Mouse (Mus musculus): Measurements from ENCODE around the gene Dusp10. TPM values are rescaled to one million over a fixed set of nuclear protein-coding genes. Genes with fewer than 3 reads are reported as not detected.
A peak's percentile ranks its signal among the peaks of the same experiment; 100 is the strongest.

The Dusp10 gene
- 6.8 and 11.2 TPM in 2 replicates for total RNA-seq (2017)

- ATAC-seq (replicated peaks in 1 of 2; ENCODE audit: insufficient read depth in 1 of 2, low FRiP score in 2 of 2, low TSS enrichment in 1 of 2, low read depth in 1 of 2, poor library complexity in 2 of 2, severe bottlenecking in 2 of 2): no peak
Measured at GRCm38 (mm10) chr1:184013106-184013505, at the start of gene Dusp10. Gene Dusp10, plus strand, starts transcription at chr1:184013302.

- ATAC-seq (replicated peaks in 1 of 2; ENCODE audit: insufficient read depth in 1 of 2, low FRiP score in 2 of 2, low TSS enrichment in 1 of 2, low read depth in 1 of 2, poor library complexity in 2 of 2, severe bottlenecking in 2 of 2): no peak
Measured at GRCm38 (mm10) chr1:183965341-183965740, 47.8 kb upstream of the Dusp10 start.

GRCm38 (mm10) chr1:183969265-183969664 lies 43.8 kb upstream of the Dusp10 start:
- no peak for ATAC-seq (replicated peaks in 1 of 2; ENCODE audit: insufficient read depth in 1 of 2, low FRiP score in 2 of 2, low TSS enrichment in 1 of 2, low read depth in 1 of 2, poor library complexity in 2 of 2, severe bottlenecking in 2 of 2)

- ATAC-seq (replicated peaks in 1 of 2; ENCODE audit: insufficient read depth in 1 of 2, low FRiP score in 2 of 2, low TSS enrichment in 1 of 2, low read depth in 1 of 2, poor library complexity in 2 of 2, severe bottlenecking in 2 of 2): peak; percentile 76 to 82
Measured at GRCm38 (mm10) chr1:183979814-183980243, 33.3 kb upstream of the Dusp10 start.

GRCm38 (mm10) chr1:183982108-183982507 lies 31.0 kb upstream of the Dusp10 start:
- ATAC-seq (replicated peaks in 1 of 2; ENCODE audit: insufficient read depth in 1 of 2, low FRiP score in 2 of 2, low TSS enrichment in 1 of 2, low read depth in 1 of 2, poor library complexity in 2 of 2, severe bottlenecking in 2 of 2): no peak

GRCm38 (mm10) chr1:183987711-183988245 lies 25.3 kb upstream of the Dusp10 start:
- no peak for ATAC-seq (replicated peaks in 1 of 2; ENCODE audit: insufficient read depth in 1 of 2, low FRiP score in 2 of 2, low TSS enrichment in 1 of 2, low read depth in 1 of 2, poor library complexity in 2 of 2, severe bottlenecking in 2 of 2)

- no peak for ATAC-seq (replicated peaks in 1 of 2; ENCODE audit: insufficient read depth in 1 of 2, low FRiP score in 2 of 2, low TSS enrichment in 1 of 2, low read depth in 1 of 2, poor library complexity in 2 of 2, severe bottlenecking in 2 of 2)
Measured at GRCm38 (mm10) chr1:183991921-183992320, 21.2 kb upstream of the Dusp10 start.

GRCm38 (mm10) chr1:183997207-183997606 lies 15.9 kb upstream of the Dusp10 start:
- no peak for ATAC-seq (replicated peaks in 1 of 2; ENCODE audit: insufficient read depth in 1 of 2, low FRiP score in 2 of 2, low TSS enrichment in 1 of 2, low read depth in 1 of 2, poor library complexity in 2 of 2, severe bottlenecking in 2 of 2)

GRCm38 (mm10) chr1:184002470-184002869 lies 10.6 kb upstream of the Dusp10 start:
- no peak for ATAC-seq (replicated peaks in 1 of 2; ENCODE audit: insufficient read depth in 1 of 2, low FRiP score in 2 of 2, low TSS enrichment in 1 of 2, low read depth in 1 of 2, poor library complexity in 2 of 2, severe bottlenecking in 2 of 2)

GRCm38 (mm10) chr1:184004311-184004710 lies 8.8 kb upstream of the Dusp10 start:
- ATAC-seq (replicated peaks in 1 of 2; ENCODE audit: insufficient read depth in 1 of 2, low FRiP score in 2 of 2, low TSS enrichment in 1 of 2, low read depth in 1 of 2, poor library complexity in 2 of 2, severe bottlenecking in 2 of 2): no peak

- peak; percentile 96 for ATAC-seq (replicated peaks in 1 of 2; ENCODE audit: insufficient read depth in 1 of 2, low FRiP score in 2 of 2, low TSS enrichment in 1 of 2, low read depth in 1 of 2, poor library complexity in 2 of 2, severe bottlenecking in 2 of 2)
Measured at GRCm38 (mm10) chr1:184005315-184006058, 7.6 kb upstream of the Dusp10 start.

GRCm38 (mm10) chr1:184006086-184006485 lies 7.0 kb upstream of the Dusp10 start:
- ATAC-seq (replicated peaks in 1 of 2; ENCODE audit: insufficient read depth in 1 of 2, low FRiP score in 2 of 2, low TSS enrichment in 1 of 2, low read depth in 1 of 2, poor library complexity in 2 of 2, severe bottlenecking in 2 of 2): peak; percentile 23 to 42; a peak in 3 of 4 replicates

- ATAC-seq (replicated peaks in 1 of 2; ENCODE audit: insufficient read depth in 1 of 2, low FRiP score in 2 of 2, low TSS enrichment in 1 of 2, low read depth in 1 of 2, poor library complexity in 2 of 2, severe bottlenecking in 2 of 2): no peak
Measured at GRCm38 (mm10) chr1:184011311-184011710, 1.8 kb upstream of the Dusp10 start.

GRCm38 (mm10) chr1:184014091-184014490 lies 989 bp downstream of the Dusp10 start:
- ATAC-seq (replicated peaks in 1 of 2; ENCODE audit: insufficient read depth in 1 of 2, low FRiP score in 2 of 2, low TSS enrichment in 1 of 2, low read depth in 1 of 2, poor library complexity in 2 of 2, severe bottlenecking in 2 of 2): peak; percentile 93 to 94

GRCm38 (mm10) chr1:184015995-184016730 lies 3.1 kb downstream of the Dusp10 start:
- ATAC-seq (replicated peaks in 1 of 2; ENCODE audit: insufficient read depth in 1 of 2, low FRiP score in 2 of 2, low TSS enrichment in 1 of 2, low read depth in 1 of 2, poor library complexity in 2 of 2, severe bottlenecking in 2 of 2): no peak; a peak in 1 of 4 replicates

GRCm38 (mm10) chr1:184017606-184018005 lies 4.5 kb downstream of the Dusp10 start:
- no peak for ATAC-seq (replicated peaks in 1 of 2; ENCODE audit: insufficient read depth in 1 of 2, low FRiP score in 2 of 2, low TSS enrichment in 1 of 2, low read depth in 1 of 2, poor library complexity in 2 of 2, severe bottlenecking in 2 of 2)

- no peak for ATAC-seq (replicated peaks in 1 of 2; ENCODE audit: insufficient read depth in 1 of 2, low FRiP score in 2 of 2, low TSS enrichment in 1 of 2, low read depth in 1 of 2, poor library complexity in 2 of 2, severe bottlenecking in 2 of 2)
Measured at GRCm38 (mm10) chr1:184019042-184019721, 6.1 kb downstream of the Dusp10 start.

GRCm38 (mm10) chr1:184019722-184020107 lies 6.6 kb downstream of the Dusp10 start:
- ATAC-seq (replicated peaks in 1 of 2; ENCODE audit: insufficient read depth in 1 of 2, low FRiP score in 2 of 2, low TSS enrichment in 1 of 2, low read depth in 1 of 2, poor library complexity in 2 of 2, severe bottlenecking in 2 of 2): no peak

Data from hematopoietic stem cell, adult 5-6 weeks (primary cell).